Mouse (Mus musculus): ENCODE results near the gene Atl1. TPM values are rescaled to one million over a fixed set of nuclear protein-coding genes. Genes with fewer than 3 reads are reported as not detected.

Atl1 gene
- polyA plus RNA-seq, 1 experiment from 2014 or later, result 6.9 TPM

- Histone ChIP-seq H3K27ac (ENCODE audit: low read depth) (peak within 1 kb of the TSS; percentile 86), H3K9me3 (ENCODE audit: control insufficient read depth, low read length) (no peaks in the 10 kb centered on the region), H3K27me3 (replicated peaks; ENCODE audit: control insufficient read depth, insufficient read depth, low read length) (no peaks in the 10 kb centered on the region), H3K4me3 (ENCODE audit: low read depth, low read length) (peak within 1 kb of the TSS; percentile 88), H3K36me3 (ENCODE audit: control insufficient read depth, insufficient read depth, low read length) (peaks cover 23% of the 10 kb centered on the region), H3K9ac (ENCODE audit: low read length) (peak within 1 kb of the TSS; percentile 85), H3K4me1 (replicated peaks; ENCODE audit: control insufficient read depth, insufficient read depth, low read length) (peaks cover 9% of the 10 kb centered on the region), H3K4me2 (ENCODE audit: low read length) (peak within 1 kb of the TSS; percentile 63)
- DNase-seq (ENCODE audit: low spot score), result peak; percentile 87
- under 1% methylated on average over 72 of the region's 102 CpGs for WGBS
- peak; percentile 93 for ATAC-seq (replicated peaks; ENCODE audit: low FRiP score, low TSS enrichment, low read depth)
These were observed 94.5 kb downstream of the Atl1 start, which contains the start of gene Sav1 for GRCm38 (mm10) chr12:69986786-69987497. TSS of gene Sav1 (minus strand) at chr12:69987002.

- no peaks in the 10 kb centered on the region for H3K27me3 ChIP-seq (replicated peaks; ENCODE audit: control insufficient read depth, insufficient read depth, low read length)
- no peaks in the 10 kb centered on the region for H3K9me3 ChIP-seq (ENCODE audit: control insufficient read depth, low read length)
- no peak overlapping the region for H3K9ac ChIP-seq (ENCODE audit: low read length)
- H3K36me3 ChIP-seq (ENCODE audit: control insufficient read depth, insufficient read depth, low read length), result no peaks in the 10 kb centered on the region
- WGBS, result 74% methylated on average over 3 of the region's 3 CpGs
- ATAC-seq (replicated peaks; ENCODE audit: low FRiP score, low TSS enrichment, low read depth) (no peak), DNase-seq (ENCODE audit: low spot score) (no peak)
- no peak overlapping the region for H3K4me2 ChIP-seq (ENCODE audit: low read length)
- no peak overlapping the region for H3K4me3 ChIP-seq (ENCODE audit: low read depth, low read length)
- H3K4me1 ChIP-seq (replicated peaks; ENCODE audit: control insufficient read depth, insufficient read depth, low read length), result no peaks in the 10 kb centered on the region
- no peak overlapping the region for H3K27ac ChIP-seq (ENCODE audit: low read depth)
These were observed 103.0 kb downstream of the Atl1 start for GRCm38 (mm10) chr12:69995382-69995781.

GRCm38 (mm10) chr12:69998186-69998983 is 106.0 kb downstream of the Atl1 start:
- no peak for ATAC-seq (replicated peaks; ENCODE audit: low FRiP score, low TSS enrichment, low read depth)
- H3K4me3 ChIP-seq (ENCODE audit: low read depth, low read length), result no peak overlapping the region
- no peak overlapping the region for H3K27ac ChIP-seq (ENCODE audit: low read depth)
- no peaks in the 10 kb centered on the region for H3K4me1 ChIP-seq (replicated peaks; ENCODE audit: control insufficient read depth, insufficient read depth, low read length)
- no peaks in the 10 kb centered on the region for H3K9me3 ChIP-seq (ENCODE audit: control insufficient read depth, low read length)
- H3K9ac ChIP-seq (ENCODE audit: low read length), result no peak overlapping the region
- WGBS, result 78% methylated on average over 13 of the region's 13 CpGs
- H3K27me3 ChIP-seq (replicated peaks; ENCODE audit: control insufficient read depth, insufficient read depth, low read length), result no peaks in the 10 kb centered on the region
- H3K36me3 ChIP-seq (ENCODE audit: control insufficient read depth, insufficient read depth, low read length), result no peaks in the 10 kb centered on the region
- no peak overlapping the region for H3K4me2 ChIP-seq (ENCODE audit: low read length)
- DNase-seq (ENCODE audit: low spot score), result no peak

- 84% methylated on average over 4 of the region's 4 CpGs for WGBS
- Histone ChIP-seq H3K4me2 (ENCODE audit: low read length) (no peak overlapping the region), H3K4me3 (ENCODE audit: low read depth, low read length) (no peak overlapping the region), H3K9me3 (ENCODE audit: control insufficient read depth, low read length) (no peaks in the 10 kb centered on the region), H3K9ac (ENCODE audit: low read length) (no peak overlapping the region), H3K27ac (ENCODE audit: low read depth) (no peak overlapping the region), H3K27me3 (replicated peaks; ENCODE audit: control insufficient read depth, insufficient read depth, low read length) (no peaks in the 10 kb centered on the region), H3K4me1 (replicated peaks; ENCODE audit: control insufficient read depth, insufficient read depth, low read length) (no peaks in the 10 kb centered on the region), H3K36me3 (ENCODE audit: control insufficient read depth, insufficient read depth, low read length) (no peaks in the 10 kb centered on the region)
- DNase-seq (ENCODE audit: low spot score) (no peak), ATAC-seq (replicated peaks; ENCODE audit: low FRiP score, low TSS enrichment, low read depth) (no peak)
These were observed 112.7 kb downstream of the Atl1 start for GRCm38 (mm10) chr12:70005103-70005502.

- Histone ChIP-seq H3K36me3 (ENCODE audit: control insufficient read depth, insufficient read depth, low read length) (peaks cover 28% of the 10 kb centered on the region), H3K4me3 (ENCODE audit: low read depth, low read length) (no peak overlapping the region), H3K9ac (ENCODE audit: low read length) (no peak overlapping the region), H3K4me2 (ENCODE audit: low read length) (no peak overlapping the region), H3K27ac (ENCODE audit: low read depth) (no peak overlapping the region), H3K4me1 (replicated peaks; ENCODE audit: control insufficient read depth, insufficient read depth, low read length) (no peaks in the 10 kb centered on the region), H3K27me3 (replicated peaks; ENCODE audit: control insufficient read depth, insufficient read depth, low read length) (no peaks in the 10 kb centered on the region), H3K9me3 (ENCODE audit: control insufficient read depth, low read length) (no peaks in the 10 kb centered on the region)
- DNase-seq (ENCODE audit: low spot score) (no peak), ATAC-seq (replicated peaks; ENCODE audit: low FRiP score, low TSS enrichment, low read depth) (no peak)
- WGBS, result 98% methylated on average over 4 of the region's 4 CpGs
These were observed 117.9 kb downstream of the Atl1 start for GRCm38 (mm10) chr12:70010356-70010755.

GRCm38 (mm10) chr12:70011681-70012080 is 119.3 kb downstream of the Atl1 start:
- no peak overlapping the region for H3K27ac ChIP-seq (ENCODE audit: low read depth)
- no peaks in the 10 kb centered on the region for H3K27me3 ChIP-seq (replicated peaks; ENCODE audit: control insufficient read depth, insufficient read depth, low read length)
- DNase-seq (ENCODE audit: low spot score), result no peak
- peaks cover 34% of the 10 kb centered on the region for H3K36me3 ChIP-seq (ENCODE audit: control insufficient read depth, insufficient read depth, low read length)
- no peak overlapping the region for H3K4me2 ChIP-seq (ENCODE audit: low read length)
- no peaks in the 10 kb centered on the region for H3K4me1 ChIP-seq (replicated peaks; ENCODE audit: control insufficient read depth, insufficient read depth, low read length)
- H3K9ac ChIP-seq (ENCODE audit: low read length), result no peak overlapping the region
- ATAC-seq (replicated peaks; ENCODE audit: low FRiP score, low TSS enrichment, low read depth), result no peak
- H3K4me3 ChIP-seq (ENCODE audit: low read depth, low read length), result no peak overlapping the region
- WGBS, result 79% methylated on average over 5 of the region's 5 CpGs
- H3K9me3 ChIP-seq (ENCODE audit: control insufficient read depth, low read length), result no peaks in the 10 kb centered on the region

- peaks cover 64% of the 10 kb centered on the region for H3K36me3 ChIP-seq (ENCODE audit: control insufficient read depth, insufficient read depth, low read length)
- no peaks in the 10 kb centered on the region for H3K9me3 ChIP-seq (ENCODE audit: control insufficient read depth, low read length)
- H3K4me3 ChIP-seq (ENCODE audit: low read depth, low read length), result no peak overlapping the region
- no peak overlapping the region for H3K9ac ChIP-seq (ENCODE audit: low read length)
- DNase-seq (ENCODE audit: low spot score), result no peak
- H3K27me3 ChIP-seq (replicated peaks; ENCODE audit: control insufficient read depth, insufficient read depth, low read length), result no peaks in the 10 kb centered on the region
- no peak overlapping the region for H3K27ac ChIP-seq (ENCODE audit: low read depth)
- H3K4me1 ChIP-seq (replicated peaks; ENCODE audit: control insufficient read depth, insufficient read depth, low read length), result no peaks in the 10 kb centered on the region
- no peak overlapping the region for H3K4me2 ChIP-seq (ENCODE audit: low read length)
- WGBS, result 62% methylated on average over 4 of the region's 4 CpGs
- no peak for ATAC-seq (replicated peaks; ENCODE audit: low FRiP score, low TSS enrichment, low read depth)
These were observed 123.5 kb downstream of the Atl1 start for GRCm38 (mm10) chr12:70015936-70016335.
